Mouse (Mus musculus) ES-Bruce4 (cell line): ENCODE data around the gene Rabggta.

Experiments used
- EP300 ChIP-seq: IDR thresholded peaks from 2 replicates; pipeline ENCODE4 v1.6.1; 2011; ENCODE audit warnings: low read depth, low read length; ENCODE audit not compliant: insufficient read depth
- POLR2A ChIP-seq: IDR thresholded peaks from one replicate; pipeline ENCODE4 v1.8.1; 2011; ENCODE audit warnings: low read length; ENCODE audit not compliant: insufficient read depth

DNA sequence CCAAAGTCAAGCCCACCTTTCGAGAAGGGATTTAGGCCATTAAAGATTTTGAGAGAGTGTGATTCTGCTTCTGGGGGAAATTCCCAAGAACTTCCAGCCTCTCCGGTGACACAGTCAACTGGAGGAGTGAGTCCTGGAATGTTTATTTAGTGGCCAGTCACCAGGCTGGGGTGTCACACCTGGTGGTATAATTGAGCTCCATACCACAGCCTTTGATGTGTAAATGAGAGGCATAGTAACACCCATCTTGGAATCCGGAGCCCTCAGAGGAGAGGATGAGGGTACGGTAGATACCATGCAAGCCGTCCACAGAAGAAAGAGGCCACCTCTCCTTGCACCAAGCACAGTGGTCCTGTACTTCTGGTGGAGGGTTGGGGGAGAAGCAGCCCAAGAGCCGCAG, 19.3 kb downstream of the Rabggta start:
- TF ChIP-seq POLR2A (no peak), EP300 (no peak)
